Mouse (Mus musculus) 3T3-L1 (cell line): Measurements from ENCODE around the gene Naa80.
"Not testable (repeated sequence)": the region's sequence is repeated elsewhere in the genome, so short reads cannot be mapped to it uniquely, and the experiment has no call there.

Source experiments
- DNase-seq: peaks from one replicate; pipeline ENCODE4 v3.0.0-alpha.2; 2015; ENCODE audit warnings: low read depth, low spot score

Gene Naa80

DNA sequence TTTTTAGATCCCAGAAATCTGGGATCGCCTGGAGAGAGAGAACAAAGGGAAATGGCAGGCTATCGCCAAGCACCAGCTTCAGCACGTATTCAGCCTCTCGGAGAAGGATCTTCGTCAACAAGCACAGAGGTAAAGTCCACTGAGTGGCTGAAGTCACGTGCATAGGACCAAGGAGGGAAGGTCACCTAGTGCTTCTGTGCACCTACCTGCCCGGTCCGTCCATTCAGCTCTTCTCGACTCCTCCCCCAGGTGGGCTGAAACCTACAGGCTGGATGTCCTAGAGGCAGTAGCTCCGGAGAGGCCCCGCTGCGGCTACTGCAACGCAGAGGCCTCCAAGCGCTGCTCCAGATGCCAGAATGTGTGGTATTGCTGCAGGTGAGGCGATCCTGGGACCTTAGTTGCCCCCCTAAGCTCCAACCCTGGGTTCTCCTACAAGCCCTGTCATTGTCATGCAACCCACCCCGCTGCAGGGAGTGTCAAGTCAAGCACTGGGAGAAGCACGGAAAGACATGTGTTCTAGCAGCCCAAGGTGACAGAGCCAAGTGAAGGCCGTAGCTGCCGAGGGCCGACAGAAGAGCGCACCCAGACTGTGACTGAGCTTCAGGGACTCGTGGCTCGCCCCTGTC, 28.1 kb upstream of the Naa80 start:
- DNase-seq: no peak

DNA sequence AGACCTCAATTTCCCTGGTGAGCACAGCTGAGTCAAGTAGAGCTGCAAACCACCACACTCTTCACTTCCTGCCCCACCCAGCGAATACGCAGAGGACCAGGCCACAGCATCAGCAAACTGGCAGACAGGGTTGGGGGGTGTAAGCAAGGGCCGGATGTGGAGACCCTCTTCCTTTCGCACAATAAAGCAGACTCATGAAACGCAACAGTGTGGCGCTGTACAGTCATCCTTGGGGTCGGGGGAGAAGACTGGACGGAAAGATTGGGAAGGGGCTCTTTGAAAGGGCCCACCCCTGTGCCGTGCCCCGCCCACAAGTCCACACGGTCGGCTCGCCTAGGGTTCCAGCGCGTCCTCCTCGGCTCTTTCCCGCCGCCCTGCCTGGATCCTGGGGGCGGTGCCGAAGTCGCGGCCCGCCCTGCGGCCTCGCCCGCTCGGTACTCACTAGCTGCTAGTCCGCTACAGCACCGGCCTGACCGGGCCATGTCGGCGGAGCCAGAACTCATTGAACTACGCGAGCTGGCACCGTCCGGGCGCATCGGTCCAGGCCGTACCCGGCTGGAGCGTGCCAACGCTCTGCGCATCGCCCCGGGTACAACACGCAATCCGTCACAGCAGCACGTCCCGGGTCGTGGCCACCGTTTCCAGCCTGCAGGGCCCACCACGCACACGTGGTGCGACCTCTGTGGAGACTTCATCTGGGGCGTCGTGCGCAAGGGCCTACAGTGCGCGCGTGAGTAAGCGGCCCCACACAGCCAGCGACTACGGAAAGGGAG, 27.4 kb upstream of the Naa80 start, which contains the start of gene Rassf1:
Rassf1 (plus strand) TSS at position 439 of the 773 bp plus-strand sequence.
- DNase-seq: peak; percentile 73

DNA sequence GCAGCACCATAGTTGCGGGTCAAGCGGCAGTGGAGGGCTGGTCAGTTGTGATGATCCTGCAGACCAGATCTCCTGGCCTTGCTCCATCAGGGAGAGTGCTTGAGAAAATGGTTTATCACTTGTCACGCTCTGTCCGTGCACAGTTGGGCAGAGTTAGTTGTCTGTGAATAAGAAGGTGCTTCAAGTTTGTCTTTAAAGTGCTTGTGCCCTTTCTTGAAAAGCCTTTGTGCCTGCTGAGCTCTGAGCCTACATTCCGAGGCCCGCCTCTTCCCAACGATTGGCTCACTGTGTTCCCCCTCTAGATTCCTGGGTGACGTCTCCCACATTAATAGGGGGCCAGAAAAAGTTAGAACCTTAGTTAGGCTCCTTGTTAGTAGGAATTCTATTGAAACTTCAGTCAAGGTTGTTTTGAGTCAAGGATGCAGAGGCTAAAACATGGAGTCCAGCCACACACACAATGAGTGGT, 26.8 kb upstream of the Naa80 start:
- peak; percentile 58 for DNase-seq

DNA sequence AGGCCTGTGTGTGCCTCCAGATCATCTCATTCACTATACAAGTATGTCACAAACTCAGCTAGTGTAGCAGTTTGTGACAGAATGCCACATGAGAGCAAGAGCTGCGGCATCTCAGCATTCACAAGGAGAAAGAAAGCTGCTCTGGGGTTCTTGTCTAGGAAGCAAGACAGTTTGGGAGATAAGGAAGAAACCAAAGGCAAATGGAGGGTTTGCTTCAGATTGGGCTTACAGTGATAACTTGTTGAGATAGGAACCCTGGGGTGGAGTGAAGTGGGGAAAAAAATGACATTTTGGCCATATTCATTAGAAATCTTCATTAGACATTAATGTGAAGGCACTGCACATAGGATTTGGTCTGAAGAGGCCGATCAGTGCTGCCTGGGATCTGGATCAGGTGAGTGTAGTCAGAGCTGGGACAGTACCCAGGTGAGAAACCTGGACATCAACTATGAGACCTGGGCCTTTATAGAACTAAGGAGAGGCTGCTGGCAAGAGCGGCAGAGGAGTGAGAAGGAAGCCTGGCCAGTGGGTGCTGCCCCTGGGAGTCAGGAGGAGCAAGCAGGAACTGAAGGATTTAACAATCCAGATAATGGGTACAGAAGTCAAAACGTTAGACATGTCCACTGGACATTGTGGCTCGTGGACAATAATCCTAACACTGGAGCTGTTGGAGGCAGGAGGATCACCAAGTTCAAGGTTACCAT, 25.8 kb upstream of the Naa80 start:
- DNase-seq: no peak

DNA sequence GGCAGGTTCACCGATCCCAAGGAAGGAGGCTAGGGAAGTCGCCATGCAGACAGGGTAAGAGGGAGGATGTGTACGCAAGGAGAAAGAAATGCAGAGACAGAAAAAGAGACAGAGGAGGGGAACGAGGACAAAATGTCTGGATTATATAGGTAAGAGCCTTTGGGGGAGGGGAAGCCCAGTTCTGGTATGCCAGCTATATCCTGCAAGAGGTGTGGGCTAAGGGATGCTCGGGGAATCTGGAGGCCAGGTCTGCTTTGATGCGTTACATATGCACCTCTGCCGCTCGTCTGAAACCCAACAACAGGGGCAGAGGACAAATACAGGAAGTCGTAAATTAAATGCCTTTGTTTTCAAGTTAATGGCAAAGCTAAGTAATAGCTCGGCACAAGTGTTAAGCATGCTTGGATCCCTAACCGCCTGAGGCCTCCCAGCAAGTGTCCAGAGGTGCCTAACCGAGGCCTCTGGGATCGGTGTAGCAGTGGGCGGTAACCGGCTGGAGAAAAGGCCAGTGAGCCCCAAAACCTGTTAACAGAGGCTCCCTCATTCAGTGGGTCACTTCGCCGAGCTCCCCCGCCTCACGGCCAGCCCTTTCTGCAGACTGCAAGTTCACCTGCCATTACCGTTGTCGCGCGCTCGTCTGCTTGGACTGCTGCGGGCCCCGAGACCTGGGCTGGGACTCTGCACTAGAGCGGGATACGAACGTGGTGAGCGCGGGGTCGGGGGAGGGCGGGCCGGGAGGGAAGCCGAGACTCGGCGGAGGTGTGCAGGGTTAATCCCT, 25.0 kb upstream of the Naa80 start:
- DNase-seq: no peak

DNA sequence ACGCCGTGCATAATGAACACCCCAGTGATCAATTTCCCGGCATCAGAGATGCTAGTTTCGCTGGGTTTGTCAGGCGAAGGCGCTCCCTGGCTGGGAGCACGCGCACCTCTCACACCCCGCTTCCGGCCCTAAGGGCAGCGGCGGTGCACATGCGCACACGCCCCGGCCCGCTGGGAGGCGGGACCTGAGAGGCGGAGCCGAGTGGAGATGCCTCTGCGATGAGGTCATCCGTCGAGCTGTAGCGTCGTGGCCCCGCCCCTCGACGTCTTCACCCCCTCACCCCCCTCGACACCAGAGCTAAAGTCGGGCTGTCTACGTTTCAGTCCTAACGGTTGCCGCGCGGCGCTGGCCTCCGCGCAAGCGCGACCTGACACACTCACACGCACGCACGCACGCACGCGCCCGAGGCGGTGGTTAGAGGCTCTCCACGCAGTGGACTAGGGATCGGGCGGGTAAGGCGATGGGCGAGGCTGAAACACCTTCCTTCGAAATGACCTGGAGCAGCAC, 24.3 kb upstream of the Naa80 start:
- peak; percentile 96 for DNase-seq

DNA sequence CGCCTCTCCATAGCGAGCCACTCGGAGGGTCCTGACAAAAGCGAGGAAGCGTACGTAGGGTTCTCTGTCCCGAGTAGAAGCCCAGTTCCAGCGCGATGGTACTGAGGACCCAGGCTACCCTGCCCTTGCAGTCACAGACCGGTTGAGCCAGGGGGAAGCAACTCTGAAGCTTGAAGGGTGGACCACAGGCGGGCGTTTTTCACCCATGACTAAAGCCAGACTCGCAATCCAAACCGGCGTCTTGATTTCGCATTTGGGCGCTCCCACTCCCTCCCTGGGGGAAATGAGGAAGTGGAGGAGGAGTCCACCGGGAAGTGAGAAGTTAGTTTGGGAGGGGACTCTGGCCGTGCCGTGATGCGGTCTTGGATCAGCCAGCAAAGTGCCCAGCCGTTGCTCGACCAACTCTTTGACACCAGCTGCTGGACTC, 23.6 kb upstream of the Naa80 start:
- peak; percentile 79 for DNase-seq

DNA sequence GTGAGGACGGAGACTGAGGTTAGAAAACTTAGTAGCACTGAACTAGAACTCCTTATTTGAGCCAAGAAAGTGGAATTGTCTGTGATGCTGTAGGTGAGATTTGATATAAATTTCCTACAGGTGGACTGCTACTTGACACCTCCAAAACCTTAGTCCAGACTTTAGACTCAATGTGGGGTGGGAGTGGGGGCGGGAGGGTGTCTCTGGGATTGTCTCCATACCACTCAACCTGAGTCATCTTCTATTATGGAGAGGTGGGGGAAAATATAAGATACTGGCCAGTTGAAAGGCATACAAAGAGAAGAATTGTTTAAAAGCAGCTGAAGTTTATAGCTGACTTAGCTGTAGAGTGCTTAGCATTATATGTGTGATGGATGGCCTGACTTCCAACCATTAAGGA, 23.0 kb upstream of the Naa80 start:
- DNase-seq: peak; percentile 64

DNA sequence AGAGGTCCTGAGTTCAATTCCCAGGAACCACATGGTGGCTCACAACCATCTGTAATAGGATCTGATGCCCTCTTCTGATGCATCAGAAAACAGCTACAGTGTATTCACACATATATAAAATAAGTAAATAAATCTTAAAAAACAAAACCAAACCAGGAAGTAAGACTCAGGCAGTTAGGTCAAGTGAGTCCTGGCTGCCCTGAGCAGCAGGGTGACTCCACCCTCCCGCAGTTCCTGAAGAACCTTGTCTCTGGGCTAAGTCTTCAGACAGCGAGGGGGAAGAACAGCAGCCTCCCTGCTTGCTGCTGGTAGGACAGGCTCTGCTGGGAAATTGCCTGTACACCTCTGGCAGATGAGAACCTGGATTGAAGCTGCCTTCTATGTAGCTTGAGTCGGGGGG, 22.3 kb upstream of the Naa80 start:
- no peak for DNase-seq

DNA sequence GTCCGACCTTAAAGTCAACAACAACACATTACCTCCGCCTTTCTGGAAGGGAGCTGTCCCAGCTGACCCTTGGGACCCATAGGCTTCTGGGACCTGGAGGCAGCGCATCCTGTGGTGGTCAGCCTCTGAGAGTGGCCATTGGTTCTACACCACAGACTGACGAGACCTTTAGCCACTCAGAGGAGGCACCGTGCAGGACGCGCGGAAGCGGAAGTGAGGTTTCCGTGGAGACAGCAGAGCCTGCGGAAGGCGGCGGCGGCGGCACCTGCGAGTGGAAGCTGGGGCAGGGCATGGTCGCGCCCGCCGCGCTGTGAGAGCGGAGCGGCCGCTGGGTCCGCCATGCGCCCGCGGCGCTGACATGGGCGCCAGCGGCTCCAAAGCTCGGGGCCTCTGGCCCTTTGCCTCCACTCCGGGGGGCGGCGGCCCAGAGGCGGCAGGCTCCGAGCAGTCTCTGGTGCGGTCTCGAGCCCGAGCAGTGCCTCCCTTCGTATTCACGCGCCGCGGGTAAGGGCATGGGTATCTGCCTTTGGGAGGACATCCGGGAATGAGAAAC, 15.6 kb upstream of the Naa80 start, which contains the start of gene Tusc2:
Tusc2 (plus strand) TSS at position 227 of the 553 bp plus-strand sequence.
- peak; percentile 96 for DNase-seq

DNA sequence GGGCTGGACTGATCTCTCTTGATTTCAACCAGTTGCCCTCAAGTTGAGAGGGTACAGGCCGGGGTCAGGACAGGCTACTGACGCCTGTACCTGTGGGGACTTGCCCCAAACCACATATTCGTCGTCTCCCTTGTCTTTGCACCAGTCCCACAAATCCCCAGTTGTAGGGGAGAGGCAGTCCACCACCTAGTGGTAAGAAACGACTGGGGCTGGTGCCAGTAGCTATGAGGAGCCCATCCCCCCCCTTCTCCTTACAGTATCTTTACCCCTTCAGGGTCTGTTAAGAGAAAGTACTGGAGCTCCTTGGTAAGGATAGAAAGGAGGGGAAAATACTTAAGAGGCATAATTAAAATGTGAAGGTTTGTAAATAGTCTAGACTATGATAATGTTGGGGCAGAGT, 13.1 kb upstream of the Naa80 start:
- not testable (repeated sequence) for DNase-seq

DNA sequence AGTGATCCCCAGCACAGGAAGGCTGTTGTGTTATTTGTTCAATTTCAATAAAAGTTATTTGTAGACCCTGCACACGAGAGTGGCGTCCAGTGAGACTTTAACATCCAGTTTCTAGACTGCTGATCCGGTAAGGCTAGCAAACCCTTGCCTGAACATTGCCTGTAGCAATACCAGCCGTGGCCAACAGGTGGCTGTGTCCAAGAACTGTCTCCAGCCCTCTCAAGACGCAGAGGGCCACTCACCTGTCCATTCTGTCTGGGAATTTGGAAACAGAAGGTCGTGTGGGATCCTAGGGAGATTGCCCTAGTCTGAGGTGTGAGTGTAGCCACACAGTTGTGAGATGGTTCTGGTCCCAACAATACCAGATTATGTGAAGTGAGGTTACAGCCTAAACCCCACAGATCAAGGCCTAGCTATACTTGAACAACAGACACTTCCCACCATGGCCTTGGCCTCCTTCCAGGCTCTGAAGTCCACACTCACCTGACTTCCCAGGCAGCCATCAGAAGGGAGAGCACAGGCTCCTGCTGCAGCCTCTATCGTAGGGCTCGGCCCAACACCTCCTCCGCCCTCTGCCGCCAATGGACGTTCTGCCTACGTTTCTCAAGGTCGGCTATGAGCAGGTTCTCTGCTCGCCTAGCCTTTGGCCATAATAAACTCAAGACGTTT, 12.5 kb upstream of the Naa80 start:
- DNase-seq: peak; percentile 83

DNA sequence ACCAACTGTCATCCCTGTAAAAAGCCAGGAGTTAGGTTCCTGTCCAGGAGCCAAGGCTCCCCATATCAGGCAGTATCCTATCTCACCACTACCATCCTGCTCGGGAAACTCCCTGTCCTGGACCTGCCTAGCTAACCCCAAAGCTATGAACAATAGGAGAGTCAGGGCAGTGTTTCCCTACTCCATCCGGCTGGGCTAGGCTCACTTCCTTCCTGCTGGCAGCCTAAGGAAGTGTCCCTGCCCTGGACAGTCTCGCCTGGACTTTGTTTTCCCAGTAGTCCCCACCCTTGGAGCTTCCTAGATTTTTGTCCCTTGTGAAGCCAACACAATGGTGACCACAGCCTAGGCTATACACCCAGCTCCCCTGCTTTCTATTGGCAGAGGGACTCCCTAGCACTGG, 11.8 kb upstream of the Naa80 start:
- no peak for DNase-seq

DNA sequence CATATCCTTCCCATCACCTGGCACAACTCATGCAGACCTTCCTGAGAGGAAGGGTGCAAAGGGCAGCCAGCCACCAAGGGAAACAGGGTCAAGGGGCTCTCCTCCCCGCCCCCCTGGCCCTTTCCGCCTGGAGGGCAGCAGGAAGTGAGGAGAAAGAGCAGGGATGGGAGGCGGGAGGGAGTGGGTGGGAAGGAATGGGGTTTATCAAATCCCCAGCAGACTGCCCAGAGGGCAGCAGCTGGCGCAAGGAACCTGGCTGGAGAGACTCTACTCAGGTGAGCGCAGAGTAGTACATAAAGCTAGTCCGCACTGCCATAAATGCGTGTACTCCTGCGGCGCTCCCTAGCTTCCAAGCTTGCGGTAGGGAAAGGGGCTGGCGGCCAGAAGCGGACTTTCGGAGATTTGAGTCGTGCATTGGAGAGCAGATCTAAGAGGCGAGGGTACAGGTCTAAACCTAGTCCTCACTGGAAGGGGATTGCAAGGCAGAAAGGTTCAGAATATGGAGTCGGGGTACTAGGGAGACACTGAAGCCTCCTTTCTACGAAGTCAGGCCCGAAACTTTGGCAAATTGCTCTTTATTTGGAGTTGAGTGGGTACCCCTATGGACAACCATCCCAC, 10.9 kb upstream of the Naa80 start, which contains the start of gene Hyal2:
Hyal2 (plus strand) TSS at position 244 of the 618 bp plus-strand sequence.
- DNase-seq: no peak

DNA sequence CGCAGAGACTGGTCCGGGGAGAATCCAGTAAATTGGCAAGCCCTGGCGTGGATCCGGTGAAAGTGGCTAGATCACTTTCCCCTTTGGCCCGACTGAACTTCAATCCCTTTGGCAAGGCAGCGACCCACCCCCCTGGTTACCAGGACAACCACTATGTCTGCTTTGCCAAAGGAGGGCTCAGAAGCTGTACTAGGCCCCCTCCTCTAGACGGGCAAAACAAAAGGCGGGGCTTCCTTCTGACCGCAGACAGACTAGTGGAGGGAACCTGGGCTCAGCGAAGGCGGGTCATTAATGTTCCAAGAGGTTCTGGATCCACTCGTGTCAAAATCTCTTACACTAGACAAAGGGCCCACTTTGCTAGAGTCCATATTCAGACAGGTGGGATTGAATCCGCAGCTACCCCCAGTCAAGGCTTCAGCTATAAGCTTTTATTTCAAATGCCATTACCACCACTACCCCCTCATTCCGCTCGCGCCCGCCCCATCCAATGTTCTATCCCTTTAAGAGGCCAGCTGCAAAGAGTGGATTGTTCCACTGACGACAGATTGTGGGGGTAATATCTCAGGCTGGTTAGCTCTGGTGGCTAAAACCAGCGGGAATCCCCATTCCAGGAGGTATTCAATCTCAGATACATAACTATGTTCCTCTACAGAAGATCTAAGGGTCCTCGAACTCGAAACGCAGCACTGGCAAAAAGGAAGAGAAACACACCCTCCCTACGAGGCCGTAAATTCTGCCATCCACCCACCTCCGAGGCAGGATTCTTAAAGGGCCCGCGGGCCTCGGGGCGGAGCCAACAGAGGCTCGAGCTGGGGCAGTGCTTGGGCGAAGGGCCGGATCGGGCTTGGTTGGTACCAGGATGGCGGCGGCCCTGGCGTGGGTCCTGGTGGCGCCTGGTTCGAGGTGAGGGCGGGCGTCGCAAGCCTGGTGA, 10.1 kb upstream of the Naa80 start:
- DNase-seq: peak; percentile 86

DNA sequence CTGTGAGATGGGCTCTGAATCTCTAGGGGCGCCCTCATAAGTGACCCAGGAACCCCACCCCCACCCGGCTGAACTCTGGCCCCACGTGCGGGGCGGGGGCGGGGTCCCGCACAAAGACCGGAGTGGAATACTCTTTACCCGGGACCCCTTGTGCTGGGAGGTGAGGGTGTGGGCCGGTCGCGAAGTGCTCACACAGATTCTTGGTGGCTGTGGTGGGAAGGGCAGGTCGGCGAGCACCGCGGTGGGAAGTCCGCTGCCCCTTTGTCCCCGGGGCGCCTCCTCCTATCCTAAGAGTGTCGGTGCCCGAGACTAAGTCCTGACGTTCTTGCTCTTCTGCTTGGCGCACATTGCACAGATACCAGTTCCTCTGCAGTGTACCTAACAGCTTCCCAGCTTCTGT, 9.4 kb upstream of the Naa80 start:
- DNase-seq: no peak

DNA sequence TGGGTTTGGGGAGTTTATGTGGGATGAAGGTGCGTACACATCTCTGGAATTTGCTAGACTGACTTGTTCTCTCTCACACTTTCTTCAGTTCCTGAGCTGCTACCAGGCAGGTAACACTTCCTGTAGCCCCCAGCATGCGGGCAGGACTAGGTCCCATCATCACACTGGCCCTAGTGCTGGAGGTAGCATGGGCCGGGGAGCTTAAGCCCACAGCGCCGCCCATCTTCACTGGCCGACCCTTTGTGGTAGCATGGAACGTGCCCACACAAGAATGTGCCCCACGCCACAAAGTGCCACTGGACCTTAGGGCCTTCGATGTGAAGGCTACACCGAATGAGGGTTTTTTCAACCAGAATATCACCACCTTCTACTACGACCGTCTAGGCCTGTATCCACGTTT, 8.7 kb upstream of the Naa80 start:
- no peak for DNase-seq

DNA sequence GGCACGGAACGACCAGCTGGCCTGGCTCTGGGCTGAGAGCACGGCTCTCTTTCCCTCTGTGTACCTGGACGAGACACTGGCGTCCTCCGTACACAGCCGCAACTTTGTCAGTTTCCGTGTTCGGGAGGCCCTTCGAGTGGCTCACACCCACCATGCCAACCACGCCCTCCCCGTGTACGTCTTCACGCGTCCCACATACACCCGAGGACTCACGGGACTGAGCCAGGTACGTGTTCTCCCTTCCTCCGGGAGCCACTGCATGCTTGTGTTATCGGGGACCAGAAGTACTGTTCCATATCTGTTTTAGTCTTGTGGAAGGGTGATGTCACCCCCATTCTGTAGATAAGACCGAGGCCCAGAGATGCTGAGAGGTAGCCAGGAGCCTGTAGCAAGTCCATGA, 7.8 kb upstream of the Naa80 start:
- no peak for DNase-seq
